Mouse (Mus musculus) liver, postnatal 0 days (tissue): ENCODE measurements at regions not wholly inside any gene's neighbourhood (a gene's known extent, or its start where the extent isn't known, plus 50 kb on each side); places are given as distances from the start of the nearest gene placed in this dataset.
A peak's percentile ranks its signal among the peaks of the same experiment; 100 is the strongest.

Experiments
- ATAC-seq: fragments of 200-750 bp; cut with Nextera tagmentation; 2 replicates; pipeline ENCODE4 v1.8.0; 2017; ENCODE audit warnings: mild to moderate bottlenecking, moderate library complexity
- DNase-seq: peaks from one replicate; pipeline ENCODE4 v3.0.0-alpha.2; 2016
- H3K27ac ChIP-seq: fragments of 300-500 bp; sonication (generic); 2 replicates; pipeline ENCODE4 v1.5.1; 2014; ENCODE audit warnings: antibody characterized with exemption, moderate library complexity, mild to moderate bottlenecking, low read depth
- H3K27me3 ChIP-seq: fragments of 300-500 bp; sonication (generic); 2 replicates; pipeline ENCODE4 v1.6.1; 2014; ENCODE audit warnings: low read length, control low read depth, mixed read lengths; ENCODE audit not compliant: insufficient read depth
- H3K36me3 ChIP-seq: fragments of 300-500 bp; sonication (generic); replicated peaks from 2 replicates; pipeline ENCODE4 v1.6.1; 2014; ENCODE audit warnings: mild to moderate bottlenecking, control low read depth, low read length, moderate library complexity, mixed read lengths; ENCODE audit not compliant: insufficient read depth
- H3K4me1 ChIP-seq: fragments of 300-500 bp; sonication (generic); 2 replicates; pipeline ENCODE4 v1.6.1; 2014; ENCODE audit warnings: antibody characterized with exemption, mild to moderate bottlenecking, control low read depth; ENCODE audit not compliant: insufficient read depth
- H3K4me2 ChIP-seq: fragments of 300-500 bp; sonication (generic); 2 replicates; pipeline ENCODE4 v1.6.1; 2014; ENCODE audit warnings: low read depth, mild to moderate bottlenecking, low read length, moderate library complexity, mixed read lengths
- H3K4me3 ChIP-seq: fragments of 300-500 bp; sonication (generic); 2 replicates; pipeline ENCODE4 v1.5.1; 2014; ENCODE audit warnings: low read depth, low read length
- H3K9ac ChIP-seq: fragments of 300-500 bp; sonication (generic); replicated peaks from 2 replicates; pipeline ENCODE4 v1.6.1; 2014; ENCODE audit warnings: mild to moderate bottlenecking, moderate library complexity
- H3K9me3 ChIP-seq: fragments of 300-500 bp; sonication (generic); 2 replicates; pipeline ENCODE4 v1.6.1; 2016; ENCODE audit warnings: mild to moderate bottlenecking, control low read depth, low read length, mixed read lengths
- CTCF ChIP-seq: sonication (generic); IDR thresholded peaks from 2 replicates; pipeline ENCODE4 v1.5.1; 2016; ENCODE audit warnings: antibody characterized with exemption, low read depth
- EP300 ChIP-seq: IDR thresholded peaks from 2 replicates; pipeline ENCODE4 v1.6.1; 2016; ENCODE audit warnings: antibody characterized with exemption, low read depth, mild to moderate bottlenecking
- WGBS: fragments of 180-500 bp; shearing (Covaris S2); extraction: QIAGEN DNeasy Blood & Tissue Kit; methylation state at CpG from one replicate; pipeline ENCODE4 v1.1.7; 2014; ENCODE audit not compliant: insufficient replicate concordance; 5-methylcytosine and 5-hydroxymethylcytosine counted together

DNA sequence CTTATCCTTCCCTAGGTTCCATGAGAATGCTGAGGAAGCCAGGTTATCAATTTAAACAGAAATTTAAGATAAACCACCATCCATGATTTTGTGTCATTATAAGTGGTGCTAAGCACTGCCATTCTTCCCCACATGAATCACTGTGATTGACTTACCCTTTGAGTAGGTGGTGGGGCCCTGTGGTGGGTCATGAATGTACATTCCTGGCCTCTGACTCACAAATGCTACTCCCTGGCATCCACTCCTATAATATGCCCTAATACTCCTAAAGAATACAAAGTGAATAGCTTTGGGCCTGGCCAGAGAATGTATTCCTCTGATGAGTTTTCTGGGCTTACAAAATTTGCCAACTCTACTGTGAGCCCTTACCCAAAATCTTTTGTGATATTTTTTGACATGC lies 325.6 kb upstream of the Hsf2 start:
- H3K9me3 ChIP-seq = no peaks in the 10 kb centered on the region
- no peak overlapping the region for H3K4me2 ChIP-seq
- ATAC-seq (no peak), DNase-seq (no peak)
- H3K9ac ChIP-seq = no peak overlapping the region
- no peak overlapping the region for H3K4me3 ChIP-seq
- no peak overlapping the region for H3K27ac ChIP-seq
- H3K36me3 ChIP-seq = no peaks in the 10 kb centered on the region
- H3K4me1 ChIP-seq = no peaks in the 10 kb centered on the region
- no peak for TF ChIP-seq EP300
- no peak for TF ChIP-seq CTCF
- no peaks in the 10 kb centered on the region for H3K27me3 ChIP-seq

GRCm38 (mm10) chr10:57163359-57163758 lies 322.8 kb upstream of the Hsf2 start:
- H3K27ac ChIP-seq = no peak overlapping the region
- 57% methylated on average over 5 of the region's 5 CpGs for WGBS
- H3K36me3 ChIP-seq = no peaks in the 10 kb centered on the region
- ATAC-seq (no peak), DNase-seq (no peak)
- H3K4me2 ChIP-seq = no peak overlapping the region
- no peaks in the 10 kb centered on the region for H3K9me3 ChIP-seq
- H3K4me1 ChIP-seq = no peaks in the 10 kb centered on the region
- H3K27me3 ChIP-seq = no peaks in the 10 kb centered on the region
- TF ChIP-seq CTCF = no peak
- no peak for TF ChIP-seq EP300
- no peak overlapping the region for H3K4me3 ChIP-seq
- H3K9ac ChIP-seq = no peak overlapping the region

- Histone ChIP-seq H3K27ac (no peak overlapping the region), H3K4me2 (no peak overlapping the region), H3K9ac (no peak overlapping the region), H3K4me1 (no peaks in the 10 kb centered on the region), H3K27me3 (no peaks in the 10 kb centered on the region), H3K4me3 (no peak overlapping the region), H3K9me3 (no peaks in the 10 kb centered on the region), H3K36me3 (no peaks in the 10 kb centered on the region)
- WGBS = 62% methylated on average over 1 of the region's 1 CpGs
- TF ChIP-seq EP300 (no peak), CTCF (peak; percentile 47)
- DNase-seq (peak; percentile 14), ATAC-seq (no peak)
Measured at GRCm38 (mm10) chr10:57183560-57183959, 302.6 kb upstream of the Hsf2 start.

DNA sequence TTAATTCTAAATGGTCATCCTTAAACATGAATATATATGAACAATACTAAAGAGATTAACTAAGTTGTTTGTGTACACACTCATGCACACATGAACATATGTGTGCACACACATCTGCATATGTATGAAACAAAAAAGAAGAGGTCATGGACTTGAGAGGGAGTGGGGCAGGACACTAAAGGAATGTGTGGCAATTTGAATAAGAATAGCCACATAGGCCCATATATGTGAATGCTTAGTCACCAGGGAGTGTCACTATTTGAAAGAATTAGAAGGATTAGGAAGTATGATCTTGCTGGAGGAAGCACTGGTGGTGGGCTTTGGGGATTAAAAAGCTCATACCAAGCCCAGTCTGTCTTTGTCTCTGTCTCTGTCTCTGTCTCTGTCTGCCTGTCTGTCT lies 275.5 kb upstream of the Hsf2 start:
- Histone ChIP-seq H3K27ac (no peak overlapping the region), H3K27me3 (no peaks in the 10 kb centered on the region), H3K9me3 (no peaks in the 10 kb centered on the region), H3K9ac (no peak overlapping the region), H3K4me1 (no peaks in the 10 kb centered on the region), H3K36me3 (no peaks in the 10 kb centered on the region), H3K4me2 (no peak overlapping the region), H3K4me3 (no peak overlapping the region)
- ATAC-seq (no peak), DNase-seq (no peak)
- TF ChIP-seq CTCF = no peak
- TF ChIP-seq EP300 = no peak

- Histone ChIP-seq H3K4me3 (no peak overlapping the region), H3K27me3 (no peaks in the 10 kb centered on the region), H3K9me3 (no peaks in the 10 kb centered on the region), H3K4me1 (no peaks in the 10 kb centered on the region), H3K9ac (no peak overlapping the region), H3K4me2 (no peak overlapping the region), H3K27ac (no peak overlapping the region), H3K36me3 (no peaks in the 10 kb centered on the region)
- ATAC-seq (no peak), DNase-seq (no peak)
- TF ChIP-seq EP300 (no peak), CTCF (no peak)
- whole genome bisulfite sequencing = 68% methylated on average over 3 of the region's 3 CpGs
Measured at GRCm38 (mm10) chr10:57231117-57231516, 255.1 kb upstream of the Hsf2 start.

DNA sequence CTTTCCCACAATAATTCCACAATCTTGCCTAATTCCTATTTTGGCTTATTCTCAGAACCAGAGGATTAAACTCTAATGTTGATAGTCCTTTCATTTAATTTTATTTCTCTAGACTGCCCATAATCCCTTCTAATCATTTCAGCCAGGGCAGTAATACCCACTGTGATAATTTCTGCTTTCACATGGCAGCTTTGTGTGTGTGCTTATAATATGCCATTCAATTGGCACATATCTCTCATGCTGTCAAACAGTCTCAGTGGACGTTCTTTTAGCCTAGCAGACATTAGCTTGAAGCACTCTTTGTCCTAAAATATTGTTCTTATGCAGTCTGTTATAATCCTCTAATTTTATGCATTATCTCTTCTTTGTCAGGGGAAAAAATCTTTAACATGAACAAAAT lies 205.0 kb upstream of the Hsf2 start:
- ATAC-seq = no peak
- TF ChIP-seq CTCF (no peak), EP300 (no peak)

DNA sequence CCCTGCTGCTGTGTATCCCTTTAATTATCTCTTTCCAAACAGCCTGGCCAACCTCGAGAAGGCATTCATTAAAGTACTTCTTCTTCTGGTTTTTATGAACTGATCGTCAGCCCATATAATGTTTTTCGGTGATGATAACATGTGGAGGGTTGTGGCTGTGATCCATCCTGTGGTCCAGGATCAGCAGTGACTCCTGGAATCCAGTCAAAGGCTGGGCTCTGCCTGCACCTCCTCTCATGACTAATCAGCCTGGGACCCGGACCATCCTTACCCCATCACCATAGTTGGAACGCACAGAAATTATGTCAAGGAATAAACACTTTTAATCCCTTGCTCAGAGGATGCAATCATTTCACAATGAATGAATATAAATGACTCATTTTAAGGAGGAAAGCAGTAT lies 203.3 kb upstream of the Hsf2 start:
- Histone ChIP-seq H3K36me3 (no peaks in the 10 kb centered on the region), H3K4me1 (no peaks in the 10 kb centered on the region), H3K4me3 (no peak overlapping the region), H3K4me2 (no peak overlapping the region), H3K9me3 (no peaks in the 10 kb centered on the region), H3K9ac (no peak overlapping the region), H3K27me3 (no peaks in the 10 kb centered on the region), H3K27ac (no peak overlapping the region)
- WGBS = 70% methylated on average over 5 of the region's 5 CpGs
- ATAC-seq = no peak
- DNase-seq = no peak
- TF ChIP-seq CTCF = no peak
- TF ChIP-seq EP300 = no peak

More for the DNA sequence above, 205.0 kb upstream of the Hsf2 start:
- Histone ChIP-seq H3K4me1 (no peaks in the 10 kb centered on the region), H3K9ac (no peak overlapping the region), H3K27me3 (no peaks in the 10 kb centered on the region), H3K9me3 (no peaks in the 10 kb centered on the region), H3K27ac (no peak overlapping the region), H3K36me3 (no peaks in the 10 kb centered on the region), H3K4me2 (no peak overlapping the region), H3K4me3 (no peak overlapping the region)
- 44% methylated on average over 1 of the region's 1 CpGs for WGBS
- DNase-seq = no peak
